Mouse (Mus musculus): ENCODE measurements around the gene Ugt2b35.
"Not testable (repeated sequence)": the region's sequence is repeated elsewhere in the genome, so short reads cannot be mapped to it uniquely, and the experiment has no call there.

Ugt2b35 gene

DNA sequence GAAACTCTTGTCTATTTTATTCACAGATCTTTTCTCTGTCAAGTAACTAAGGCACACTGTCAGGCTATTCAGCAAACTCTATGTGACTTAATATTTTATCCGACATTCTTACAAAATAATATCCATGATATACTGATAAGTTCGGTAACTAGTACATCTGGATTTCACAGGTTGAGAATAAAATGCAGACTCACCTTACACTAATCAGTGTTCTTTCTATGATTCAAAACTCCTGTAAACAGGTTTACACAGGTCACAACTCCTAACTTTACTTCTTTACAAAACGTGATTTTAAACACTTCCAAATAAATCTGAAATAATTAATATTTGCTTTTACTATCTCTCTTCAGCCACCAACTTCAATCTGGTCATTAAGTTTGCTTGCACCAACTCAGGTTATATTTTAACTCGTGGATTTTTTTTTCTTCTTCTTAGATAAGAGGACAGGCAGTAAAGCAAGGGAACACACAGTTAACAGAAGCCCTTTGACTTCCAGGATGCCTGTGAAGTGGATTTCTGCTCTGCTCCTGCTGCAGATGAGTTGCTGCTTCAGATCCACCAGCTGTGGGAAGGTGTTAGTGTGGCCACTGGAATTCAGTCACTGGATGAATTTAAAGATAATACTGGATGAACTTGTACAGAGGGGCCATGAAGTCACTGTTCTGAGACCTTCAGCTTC is at the start of gene Ugt2b35:
TSS of gene Ugt2b35 (plus strand) at position 466 of the 679 bp plus-strand sequence.
- no peak for DNase-seq (ENCODE audit: low read depth, low spot score)

DNA sequence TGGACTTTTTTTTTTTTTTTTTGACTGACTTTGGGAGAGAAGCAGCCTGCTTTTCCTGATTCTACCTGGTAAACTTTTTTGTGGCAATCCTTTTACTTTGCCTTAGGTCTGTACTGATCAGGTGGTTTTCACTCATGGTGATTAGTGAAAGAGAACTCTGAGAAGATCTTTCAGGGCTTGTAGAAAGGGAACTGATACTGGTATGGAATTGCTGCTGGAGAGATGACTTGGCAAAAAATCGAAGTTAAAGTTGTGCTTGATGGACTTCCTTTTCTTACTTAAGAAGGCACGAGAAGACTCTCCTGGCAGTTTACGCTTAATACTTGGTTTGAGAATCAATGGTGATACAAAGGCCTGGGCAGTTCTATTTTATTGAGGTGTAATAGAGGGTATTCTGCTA is 40.2 kb upstream of the Ugt2b35 start:
- no peak for DNase-seq (ENCODE audit: low read depth, low spot score)

DNA sequence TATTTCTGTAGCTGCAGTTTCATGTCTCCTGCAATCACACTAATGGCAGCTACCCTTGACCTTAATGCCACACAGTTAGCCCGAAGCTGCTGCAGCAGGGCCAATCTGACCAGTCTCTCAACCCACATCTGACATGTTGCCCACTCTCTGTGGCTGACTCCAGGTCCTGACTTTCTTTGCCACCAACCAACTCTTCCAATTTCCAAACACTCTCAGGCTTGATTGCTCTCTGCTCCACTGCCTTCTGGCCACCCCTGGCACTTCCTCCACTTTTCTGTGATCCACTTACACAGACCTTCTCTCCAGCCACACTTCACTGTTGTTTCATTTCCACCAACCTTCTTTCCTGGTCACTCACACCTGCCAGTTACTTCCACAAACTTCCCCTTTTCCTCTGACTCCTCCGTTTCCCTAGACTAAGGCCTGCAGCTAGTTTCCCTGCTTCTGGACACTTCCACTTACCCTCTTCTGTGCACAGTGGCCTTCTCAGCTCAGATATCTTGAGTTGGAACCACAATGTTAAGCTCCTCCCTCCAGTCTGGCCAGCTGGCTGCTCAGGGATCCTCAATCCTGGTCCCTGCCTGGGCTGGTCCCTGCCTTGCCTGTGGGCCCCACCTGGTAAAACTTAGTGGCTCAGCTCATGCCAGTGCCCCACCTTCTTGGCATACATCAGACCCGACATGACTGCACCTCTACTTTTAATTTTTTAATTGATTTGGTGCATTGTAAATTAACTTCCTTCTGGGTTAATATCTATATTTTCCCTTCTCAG is 38.9 kb upstream of the Ugt2b35 start:
- no peak for DNase-seq (ENCODE audit: low read depth, low spot score)

DNA sequence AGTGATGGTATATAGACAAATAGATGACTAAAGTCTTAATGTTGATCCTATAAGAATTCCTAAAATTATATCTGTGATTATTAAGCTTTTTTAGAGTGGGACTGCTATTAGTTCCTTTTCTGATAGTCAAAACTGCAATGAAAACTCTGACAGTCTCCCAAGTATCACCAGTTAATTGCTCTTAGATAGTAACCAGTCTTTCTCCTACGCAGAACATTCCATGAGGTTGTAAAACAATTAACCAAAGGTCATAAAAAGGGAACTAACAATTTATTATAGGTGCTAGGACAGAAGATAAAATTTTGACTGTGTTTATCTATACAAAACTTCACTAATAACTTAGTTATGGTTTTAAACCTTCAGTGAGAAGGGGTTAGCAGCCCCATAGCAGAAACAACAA is 37.8 kb upstream of the Ugt2b35 start:
- not testable (repeated sequence) for DNase-seq (ENCODE audit: low read depth, low spot score)

DNA sequence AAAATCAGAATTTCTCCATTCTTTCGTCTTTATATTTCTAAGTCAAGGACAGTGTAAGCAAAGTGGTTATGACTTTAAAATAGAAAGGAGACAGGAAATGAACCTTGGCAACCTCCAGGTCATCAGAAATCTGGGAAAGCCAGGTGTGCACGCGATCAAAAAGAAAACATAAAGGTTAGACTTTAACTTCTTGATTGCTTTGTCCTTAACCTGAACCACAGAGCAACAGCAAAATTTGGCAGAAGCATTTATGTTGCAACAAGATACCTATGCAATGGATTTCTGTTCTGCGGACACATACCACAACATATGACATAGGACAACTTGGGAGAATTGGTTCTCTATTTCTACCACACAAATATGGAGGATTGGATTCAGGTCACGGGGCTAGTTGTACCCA is 33.4 kb upstream of the Ugt2b35 start:
- DNase-seq (ENCODE audit: low read depth, low spot score), result not testable (repeated sequence)

DNA sequence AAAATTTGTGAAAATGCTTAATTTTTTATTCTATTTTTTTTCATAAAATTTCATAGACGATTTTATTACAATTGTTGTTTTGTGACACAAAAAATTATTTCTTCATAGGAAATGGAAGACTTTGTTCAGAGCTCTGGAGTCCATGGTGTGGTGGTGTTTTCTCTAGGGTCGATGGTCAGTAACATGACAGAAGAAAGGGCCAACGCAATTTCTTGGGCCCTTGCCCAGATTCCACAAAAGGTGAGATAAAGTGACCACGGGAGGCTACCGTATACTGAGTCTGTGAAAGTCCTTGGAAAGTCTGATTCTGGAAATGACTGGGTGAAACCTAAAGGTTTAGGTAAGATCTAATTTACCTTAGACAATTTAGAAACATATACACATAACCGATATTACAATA is 4.1 kb downstream of the Ugt2b35 start:
- no peak for DNase-seq (ENCODE audit: low read depth, low spot score)

DNA sequence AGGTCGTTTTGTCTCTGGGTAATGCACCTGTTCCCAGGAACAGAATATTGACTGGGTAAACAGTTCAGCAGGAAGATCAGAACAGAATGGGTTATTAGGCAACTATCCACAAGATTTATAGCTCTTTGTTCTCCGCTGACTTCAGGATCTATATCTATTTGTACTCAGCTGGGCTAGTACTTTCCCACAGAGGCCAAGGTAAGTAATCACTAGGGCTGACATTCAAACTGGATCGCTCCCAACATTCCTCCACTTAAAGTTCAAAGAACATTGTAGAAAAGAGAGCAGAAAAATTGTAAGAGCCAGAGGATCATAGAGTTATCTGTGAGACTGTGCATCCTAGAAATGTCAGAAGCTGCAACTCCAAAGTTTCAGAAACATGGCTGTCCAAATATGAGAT is 14.8 kb downstream of the Ugt2b35 start:
- DNase-seq (ENCODE audit: low read depth, low spot score), result no peak

DNA sequence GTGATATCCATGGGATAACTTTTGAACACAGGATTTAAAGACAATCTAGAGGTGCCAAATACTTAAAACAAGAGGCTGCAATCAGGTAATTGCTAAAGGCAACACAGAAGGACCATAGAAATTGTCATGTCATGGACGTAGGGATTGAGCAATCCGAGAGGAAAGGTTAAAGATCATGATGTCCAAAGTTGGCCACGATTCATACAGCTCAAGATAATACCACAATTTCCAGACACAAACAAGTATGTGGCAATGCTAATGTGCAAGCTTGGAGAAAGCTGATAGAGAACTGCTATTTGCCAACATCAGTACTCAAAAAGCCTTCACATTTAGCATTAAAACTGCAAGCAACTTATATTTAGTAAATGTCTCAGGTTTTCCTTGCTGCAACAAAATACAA is 26.7 kb downstream of the Ugt2b35 start:
- DNase-seq (ENCODE audit: low read depth, low spot score), result no peak

DNA sequence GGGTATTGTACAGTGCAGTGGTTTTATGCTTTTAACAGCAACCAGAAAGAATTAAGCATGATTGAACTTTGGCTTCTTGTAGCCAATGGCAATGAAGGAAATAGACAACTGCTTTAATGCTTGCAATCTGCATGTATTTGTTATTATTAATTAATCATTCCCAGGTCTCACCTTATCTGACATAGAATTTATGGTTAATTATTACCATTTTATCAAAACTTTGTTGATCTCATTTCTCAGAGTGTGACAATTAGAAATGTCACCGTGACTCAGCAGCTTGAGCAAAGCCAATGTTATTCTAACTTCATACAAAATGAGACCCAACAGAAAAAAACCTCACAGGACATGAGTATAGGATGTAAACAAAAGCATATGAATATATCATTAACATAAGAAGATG is 30.0 kb downstream of the Ugt2b35 start:
- no peak for DNase-seq (ENCODE audit: low read depth, low spot score)

Measured in R1 (cell line).